Mouse (Mus musculus) embryo, embryonic 9.5 days (tissue): Measurements from ENCODE around the gene Tomm70a.

Source experiments
- DNase-seq: peaks from one replicate; pipeline ENCODE4 v3.0.0-alpha.2; 2017; ENCODE audit errors: extremely low spot score

Gene Tomm70a

DNA sequence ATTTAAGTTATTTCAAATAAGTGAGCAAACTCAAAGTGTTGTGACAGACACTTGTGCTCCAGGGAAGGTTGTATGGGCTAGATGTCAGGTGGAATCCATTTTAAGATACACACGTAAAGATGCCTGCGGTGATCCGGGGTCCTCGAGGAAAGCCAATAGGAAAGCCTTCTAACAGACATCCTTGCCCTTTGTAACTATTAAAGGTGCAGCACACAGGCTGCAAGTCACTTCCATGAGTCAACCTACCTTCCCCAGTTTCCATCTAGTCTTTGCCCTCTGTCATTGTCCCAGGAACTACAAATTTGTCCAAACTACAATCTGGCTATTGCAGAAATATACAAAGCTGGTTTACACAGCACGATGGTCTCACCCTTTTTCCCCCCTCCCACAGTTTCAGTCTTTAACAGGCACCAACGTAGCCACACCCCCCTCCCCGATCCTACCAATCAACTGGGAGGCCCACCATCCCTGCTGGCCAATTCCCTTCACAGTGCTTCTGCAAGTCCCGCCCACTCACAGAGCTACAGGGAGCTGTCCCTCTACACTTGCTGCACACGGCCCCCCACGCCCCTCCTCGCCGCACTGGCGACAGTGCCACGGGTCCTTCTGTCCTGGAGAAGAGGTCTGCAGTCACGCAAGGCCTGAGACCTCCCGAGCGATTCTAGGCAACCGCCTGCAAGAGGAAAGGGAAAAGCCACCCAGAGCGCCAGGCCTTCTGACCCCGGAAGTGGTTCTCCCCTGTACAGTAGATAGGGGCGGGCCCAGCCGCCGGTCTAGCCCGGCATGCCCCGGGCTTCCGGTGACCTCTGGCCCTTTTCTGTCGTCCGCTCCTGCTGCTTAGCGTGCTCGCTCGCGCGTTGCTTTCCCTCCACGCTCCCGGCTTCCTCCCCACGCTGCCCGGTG is at the start of gene Tomm70a:
TSS of gene Tomm70a (plus strand) at position 791 of the 903 bp plus-strand sequence.
- DNase-seq, result peak; percentile 97

DNA sequence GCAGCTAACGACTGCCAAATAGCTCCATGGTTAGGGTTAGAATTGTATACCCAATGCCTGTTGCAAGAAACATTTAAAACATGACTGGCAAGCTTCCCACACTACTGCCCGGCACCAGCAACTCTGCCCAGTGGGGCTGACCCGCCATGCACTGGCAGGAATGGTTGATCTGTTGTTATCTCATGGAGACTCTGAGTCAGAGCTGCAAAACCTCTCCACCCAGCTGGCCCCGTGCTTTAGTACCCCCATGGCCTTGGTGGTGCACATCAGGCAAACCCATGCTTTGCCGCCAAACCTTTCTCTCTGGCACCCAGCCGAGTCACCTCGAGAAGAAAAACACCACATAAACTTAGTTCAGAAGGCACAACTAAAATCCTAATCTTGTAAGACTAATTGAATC is 45.5 kb upstream of the Tomm70a start:
- no peak for DNase-seq

DNA sequence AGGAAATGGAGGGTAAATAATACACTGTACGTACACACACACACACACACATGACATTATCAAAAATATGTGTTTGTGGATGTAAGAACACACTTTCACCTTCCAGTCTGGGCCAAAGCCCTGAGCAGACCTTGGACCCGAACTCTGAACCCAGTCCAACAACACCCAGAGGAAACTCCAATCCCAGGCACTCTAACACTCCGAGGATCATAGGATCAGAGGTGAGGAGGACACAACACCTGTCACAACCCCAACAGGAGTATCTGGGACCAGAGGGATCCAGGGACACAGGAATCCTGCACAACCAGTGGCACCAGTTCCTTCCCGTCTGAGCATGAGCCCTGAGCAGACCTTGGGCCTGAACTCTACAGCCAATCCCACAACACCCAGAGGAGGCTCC is 41.9 kb upstream of the Tomm70a start:
- no peak for DNase-seq

DNA sequence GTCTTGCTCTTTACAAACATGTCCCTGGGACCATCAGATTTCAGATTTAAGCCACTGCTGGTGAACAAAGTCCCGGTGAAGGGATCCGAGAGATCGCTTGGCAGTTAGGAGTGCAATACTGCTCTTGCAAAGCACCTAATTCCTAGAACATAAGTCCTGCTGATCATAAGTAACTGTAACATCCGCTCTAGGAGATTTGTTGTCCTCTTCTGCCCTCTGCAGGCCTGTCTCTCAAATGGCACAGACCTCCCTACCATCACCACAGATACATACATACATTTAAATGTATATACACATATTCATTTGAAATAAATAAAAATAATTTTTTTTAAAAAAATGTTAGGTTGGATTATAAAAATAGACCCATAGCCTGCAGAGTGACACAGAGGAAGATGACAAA is 29.0 kb upstream of the Tomm70a start:
- peak; percentile 38 for DNase-seq

DNA sequence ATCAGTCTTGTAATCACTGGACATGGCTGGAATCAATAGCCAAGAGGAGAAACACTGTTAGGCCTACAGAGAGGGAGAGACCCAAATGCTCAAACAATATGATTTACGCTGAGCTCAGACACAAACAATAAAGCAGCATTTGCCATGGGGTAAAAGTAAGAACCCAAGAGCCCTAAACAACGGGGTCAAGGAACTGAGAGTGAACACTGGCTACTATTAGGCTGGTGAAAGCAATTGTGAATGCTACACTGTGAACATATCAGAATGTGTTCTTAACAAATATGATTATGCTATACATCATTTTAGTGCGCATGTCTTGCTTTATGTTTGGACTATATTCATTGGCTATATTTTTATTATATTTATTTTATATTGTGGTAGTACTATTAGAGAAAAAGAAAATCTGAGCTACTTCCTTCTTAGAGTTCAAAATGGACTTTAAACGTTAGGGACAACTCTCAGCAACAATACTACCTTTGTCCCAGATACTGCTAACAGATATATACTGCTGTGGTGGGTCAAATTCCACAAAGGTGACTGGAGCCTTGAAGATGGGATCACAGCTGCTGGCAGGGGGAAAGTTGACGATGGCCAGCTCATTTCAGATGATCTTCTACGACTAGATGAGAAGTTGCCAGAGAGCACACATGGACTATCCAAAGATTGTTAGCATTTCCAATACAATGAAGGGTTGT is 28.4 kb upstream of the Tomm70a start:
- no peak for DNase-seq

DNA sequence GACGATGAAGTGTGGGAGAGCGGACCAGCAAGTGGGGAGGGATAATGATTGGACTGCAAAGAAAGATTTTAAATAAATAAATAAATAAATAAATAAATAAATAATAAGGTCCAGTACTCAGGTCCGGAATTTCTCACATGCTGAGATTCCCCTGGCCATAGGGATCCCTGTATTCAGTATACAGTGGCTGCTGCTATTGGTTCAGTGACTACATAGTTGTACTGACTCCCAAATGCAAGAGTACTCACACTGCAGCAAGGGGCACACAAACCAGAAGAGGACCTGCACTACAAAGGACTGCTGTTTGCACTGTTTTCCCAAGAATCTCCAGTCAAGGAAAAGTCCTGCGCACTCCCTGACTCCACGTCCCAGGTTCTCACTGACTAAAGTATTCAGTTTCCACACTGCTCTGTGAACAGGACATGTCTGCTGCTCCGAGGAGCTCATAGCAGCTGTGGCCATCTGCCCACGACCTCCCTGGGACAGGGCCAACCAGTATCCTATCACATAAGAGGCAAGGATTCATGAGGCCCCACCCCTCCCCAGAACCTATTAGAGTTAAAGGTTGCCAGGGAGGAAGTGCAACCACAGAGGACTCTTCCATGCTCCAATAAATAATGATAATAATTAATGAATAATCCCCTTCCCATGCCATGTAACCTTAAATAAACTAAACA is 22.9 kb upstream of the Tomm70a start:
- DNase-seq, result no peak

DNA sequence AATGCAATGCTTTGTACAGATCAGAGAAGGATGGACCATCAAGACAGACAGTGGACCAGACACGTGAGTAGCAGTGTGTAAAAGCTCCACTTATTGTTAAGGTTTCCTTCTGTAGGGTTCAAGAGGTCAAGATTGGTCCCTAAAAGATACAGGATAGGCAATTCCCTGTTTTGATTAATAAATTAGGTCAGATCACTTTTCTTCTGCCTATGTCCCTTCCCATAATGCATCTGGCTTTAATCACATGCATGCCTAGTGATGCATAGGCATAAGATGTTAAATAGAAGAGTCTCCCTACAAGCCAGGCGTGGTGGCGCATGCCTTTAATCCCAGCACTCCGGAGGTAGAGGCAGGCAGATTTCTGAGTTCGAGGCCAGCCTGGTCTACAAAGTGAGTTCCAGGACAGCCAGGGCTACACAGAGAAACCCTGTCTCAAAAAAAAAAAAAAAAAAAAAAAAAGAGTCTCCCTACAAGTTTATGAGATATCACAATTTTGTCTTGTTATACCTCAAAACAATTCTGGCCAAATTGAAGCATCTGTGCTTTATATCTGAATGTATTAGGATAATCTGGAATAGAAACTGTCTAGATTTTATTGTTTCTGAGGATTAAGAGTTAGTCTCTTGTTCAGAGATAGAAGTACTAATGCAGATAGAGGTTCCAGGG is 21.8 kb upstream of the Tomm70a start:
- no peak for DNase-seq

DNA sequence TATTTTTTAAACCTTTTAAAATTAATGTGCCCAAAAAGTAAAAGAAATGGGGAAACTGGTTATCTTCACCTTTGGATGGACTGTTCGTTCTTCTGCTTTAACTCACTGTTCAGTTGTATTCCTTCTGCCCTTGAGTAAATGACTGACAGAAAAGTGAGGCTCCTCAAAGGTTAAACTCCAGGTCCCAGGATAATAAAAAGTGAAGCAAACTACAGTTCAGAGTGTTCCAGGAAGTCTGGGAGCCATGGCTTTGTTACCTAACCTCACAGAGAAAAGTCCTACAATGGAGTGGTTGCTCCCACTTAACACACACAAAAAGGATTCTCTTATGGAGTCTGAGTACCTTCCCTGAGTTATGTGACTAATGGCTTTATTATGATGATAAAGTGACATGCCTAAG is 20.3 kb upstream of the Tomm70a start:
- DNase-seq, result no peak

DNA sequence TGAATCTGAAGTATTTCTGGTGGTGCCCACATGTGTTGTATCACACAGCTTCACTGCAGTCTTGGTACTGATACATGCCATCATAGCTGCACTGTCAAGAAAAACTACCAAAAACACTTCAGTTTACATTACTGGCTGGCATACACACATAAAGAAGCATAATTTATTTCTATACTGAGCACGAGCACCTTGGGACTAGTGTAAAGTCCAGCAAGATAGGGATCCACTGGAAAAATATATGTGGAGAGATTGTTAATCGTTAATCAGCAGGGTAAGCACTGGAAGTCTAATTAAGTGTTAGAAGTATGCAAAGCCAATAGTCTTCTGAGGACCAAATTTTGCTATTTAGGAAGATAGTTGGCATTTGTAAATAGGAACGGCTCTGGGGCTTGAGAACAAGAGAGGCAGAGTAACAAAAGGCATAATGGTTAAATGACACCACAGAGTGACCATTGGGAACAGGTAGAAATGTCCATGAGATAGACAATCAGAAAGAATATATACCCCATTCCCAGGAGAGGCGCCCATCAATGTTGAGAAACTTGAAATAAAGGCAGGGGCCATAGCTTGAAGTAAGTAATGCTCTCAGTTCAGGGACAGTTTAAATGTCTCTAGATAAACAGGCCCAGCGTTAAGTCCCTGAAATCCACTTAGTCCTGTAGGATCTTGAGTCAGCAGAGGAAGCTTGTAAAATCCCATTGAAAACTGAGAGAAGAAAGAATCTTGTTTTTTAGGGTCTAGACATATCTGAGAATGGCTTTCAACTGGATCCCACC is 15.1 kb upstream of the Tomm70a start:
- DNase-seq, result no peak

DNA sequence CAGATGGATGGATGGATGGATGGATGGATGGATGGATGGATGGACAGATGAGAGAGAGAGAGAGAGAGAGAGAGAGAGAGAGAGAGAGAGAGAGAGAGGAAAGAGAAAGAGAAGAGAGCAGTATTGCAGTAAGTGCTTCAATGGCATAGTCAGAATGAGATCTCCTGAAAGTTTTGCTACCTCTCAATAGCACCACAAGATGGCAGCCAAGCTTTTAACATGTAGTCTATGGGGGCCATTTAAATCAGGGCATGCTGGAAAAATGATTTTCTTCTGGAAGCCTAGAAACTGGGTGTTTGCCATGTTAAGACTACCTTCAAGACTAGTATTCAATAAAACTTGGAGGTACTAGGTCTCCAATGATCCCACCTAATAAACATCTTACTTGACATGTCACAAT is 5.4 kb upstream of the Tomm70a start:
- DNase-seq, result no peak

DNA sequence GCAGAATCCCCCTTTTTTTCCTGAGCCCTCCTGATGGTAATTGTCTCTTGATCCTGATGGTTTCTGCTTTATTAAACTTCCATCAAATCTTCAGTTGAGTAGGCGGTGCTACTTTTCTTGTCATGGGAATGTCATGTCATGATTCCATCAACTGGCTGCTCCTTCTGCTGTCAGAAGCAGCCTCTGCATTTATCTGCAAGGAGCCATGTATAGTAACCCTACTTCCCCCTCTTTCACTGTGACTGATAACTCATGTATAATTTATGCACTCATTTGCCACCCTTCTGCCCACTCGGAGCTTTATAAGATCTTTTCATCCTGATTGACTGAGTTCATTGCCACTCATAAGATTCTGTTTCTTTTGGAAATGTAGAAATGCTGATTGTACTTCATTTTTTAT is 3.9 kb upstream of the Tomm70a start:
- no peak for DNase-seq

DNA sequence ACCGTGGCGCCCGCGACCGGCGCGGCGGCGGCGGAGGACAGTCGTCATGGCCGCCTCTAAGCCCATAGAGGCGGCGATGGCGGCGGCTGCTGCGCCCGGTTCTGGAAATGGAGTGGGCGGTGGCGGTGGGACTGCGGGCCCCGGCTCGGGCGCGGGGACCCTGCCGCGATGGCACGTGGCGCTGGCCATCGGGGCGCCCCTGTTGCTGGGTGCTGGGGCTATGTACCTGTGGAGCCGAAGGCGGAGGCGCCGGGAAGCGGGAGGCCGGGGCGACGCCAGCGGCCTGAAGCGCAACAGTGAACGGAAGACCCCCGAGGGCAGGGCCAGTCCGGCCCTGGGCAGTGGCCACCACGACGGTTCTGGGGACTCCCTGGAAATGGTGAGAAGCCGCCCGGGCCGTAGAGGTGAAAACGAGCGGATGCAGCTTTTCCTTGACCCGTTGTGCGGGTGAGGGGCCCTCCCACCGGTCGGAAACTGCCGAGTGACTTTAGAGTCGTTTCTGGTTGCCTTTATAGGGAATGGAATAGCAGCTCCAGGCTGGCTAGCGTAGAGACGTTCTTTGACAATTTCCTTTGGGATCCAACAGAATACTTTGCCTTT is 413 bp downstream of the Tomm70a start:
- DNase-seq, result no peak

DNA sequence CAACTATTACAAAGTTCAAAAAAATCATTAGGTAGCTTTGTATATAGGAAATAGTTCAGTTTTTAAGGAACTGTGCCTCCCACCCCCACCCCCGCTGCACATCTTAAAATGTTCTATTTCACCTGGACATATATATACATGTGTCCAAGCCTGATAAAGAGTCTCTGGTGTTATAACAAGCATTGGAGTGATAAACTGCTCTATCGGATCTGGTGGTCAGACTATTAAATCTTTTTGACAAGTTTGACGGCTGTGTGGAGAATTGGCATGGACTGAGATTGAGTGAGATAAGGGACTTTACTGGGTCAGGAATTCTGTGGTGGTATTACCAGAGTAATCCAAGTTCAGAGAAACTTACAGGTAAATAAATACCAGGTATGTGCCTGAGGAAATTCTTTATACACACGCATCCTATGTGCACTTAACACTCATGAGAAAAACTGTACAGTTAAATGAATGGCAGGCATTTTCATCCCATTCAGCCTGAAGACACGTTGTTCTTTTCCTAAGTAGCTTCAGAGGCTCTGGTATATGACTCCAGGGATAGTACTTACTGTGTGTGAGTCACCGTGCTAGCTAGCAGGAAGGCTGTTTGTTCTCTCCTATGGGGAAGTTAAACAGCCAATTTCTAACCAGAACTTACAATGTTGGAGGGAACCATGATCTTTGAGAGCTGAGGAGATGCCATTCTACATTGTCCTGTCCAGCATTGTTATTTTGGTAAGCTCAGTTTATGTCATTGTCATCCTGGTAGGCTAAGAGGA is 1.4 kb downstream of the Tomm70a start:
- no peak for DNase-seq

DNA sequence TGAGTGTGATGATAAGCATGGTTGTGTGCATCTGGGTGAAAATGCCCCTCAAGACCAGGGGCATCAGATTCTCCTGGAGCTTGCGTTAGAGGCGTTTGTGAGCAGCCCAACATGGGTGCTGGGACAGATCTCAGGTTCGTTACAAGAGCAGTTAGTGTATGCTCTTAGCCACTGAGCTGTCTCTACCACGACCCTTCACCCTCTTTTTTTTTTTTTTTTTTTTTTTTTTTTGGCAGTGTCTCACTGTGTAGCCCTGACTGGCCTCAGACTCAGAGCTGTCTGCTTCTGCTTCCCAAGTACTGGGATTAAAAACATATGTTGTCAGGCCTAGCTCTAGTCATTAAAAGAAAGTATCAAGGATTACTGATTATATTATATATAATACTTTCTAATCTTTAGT is 4.8 kb downstream of the Tomm70a start:
- no peak for DNase-seq

DNA sequence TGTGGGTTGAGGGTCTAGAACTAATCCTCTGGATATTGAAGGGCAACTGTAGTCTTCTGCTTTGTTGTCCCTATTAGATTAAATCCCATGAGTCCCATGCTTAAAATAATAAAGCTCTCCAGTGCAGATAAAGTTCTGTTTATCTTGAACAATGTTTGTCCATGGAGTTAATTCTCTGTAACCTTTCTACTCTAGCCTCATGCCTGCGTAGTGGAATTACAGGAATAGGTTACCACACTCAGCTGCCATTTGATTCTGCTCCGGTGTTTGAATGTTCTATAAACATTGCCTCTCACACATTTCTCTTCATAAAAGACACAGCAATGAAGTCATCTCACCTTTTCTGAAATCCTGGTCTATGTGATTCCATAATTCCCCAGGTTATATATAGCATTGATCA is 6.3 kb downstream of the Tomm70a start:
- DNase-seq, result no peak

DNA sequence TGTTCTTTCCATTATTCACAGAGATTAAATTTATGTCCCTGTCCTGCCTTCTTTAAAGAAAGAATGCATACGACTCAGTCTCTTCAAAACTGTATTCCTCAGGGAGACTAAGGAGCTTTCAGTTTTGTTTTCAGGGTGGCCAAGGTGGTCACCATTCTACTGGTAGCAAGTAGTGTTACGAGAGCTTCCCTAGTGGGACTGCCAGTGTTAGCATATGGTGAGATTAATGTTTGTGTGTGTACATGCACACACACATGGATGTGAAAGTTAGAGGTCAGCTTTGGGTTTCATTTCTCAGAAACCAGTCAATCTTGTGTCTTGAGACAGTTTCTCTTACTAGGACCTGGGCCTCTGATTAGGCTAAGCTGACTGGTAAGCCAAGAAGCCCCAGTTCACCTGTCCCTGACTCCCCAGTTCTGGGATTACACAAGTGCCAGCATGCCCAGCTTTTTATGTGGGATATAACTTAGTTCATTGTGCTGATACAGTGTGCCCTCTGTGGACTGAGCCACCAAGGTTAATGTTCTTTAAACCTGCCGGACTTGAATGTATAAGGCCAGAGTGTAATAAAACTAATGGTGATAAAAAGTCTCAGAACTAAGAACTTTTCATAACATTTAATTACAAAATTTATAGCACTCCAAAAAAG is 9.4 kb downstream of the Tomm70a start:
- DNase-seq, result no peak

DNA sequence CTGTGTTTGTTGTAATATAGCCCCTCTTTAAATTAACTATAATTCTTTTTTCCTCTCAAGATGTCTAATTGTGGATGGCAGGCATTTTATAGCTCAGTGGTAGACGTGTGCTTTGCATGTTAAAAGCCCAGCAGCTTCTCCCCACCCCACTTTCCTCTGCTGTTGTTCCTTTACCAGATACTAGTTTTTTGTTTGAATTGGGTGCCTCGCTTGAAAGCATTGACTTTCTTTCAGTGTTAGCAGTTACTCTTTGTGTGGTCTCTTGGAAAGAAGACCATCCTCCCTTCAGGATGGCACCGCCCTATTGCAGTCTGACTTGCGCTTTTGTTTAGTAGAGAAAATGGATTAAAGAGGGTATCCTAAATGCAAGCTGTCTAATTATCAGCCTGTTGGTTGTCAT is 10.0 kb downstream of the Tomm70a start:
- DNase-seq, result no peak

DNA sequence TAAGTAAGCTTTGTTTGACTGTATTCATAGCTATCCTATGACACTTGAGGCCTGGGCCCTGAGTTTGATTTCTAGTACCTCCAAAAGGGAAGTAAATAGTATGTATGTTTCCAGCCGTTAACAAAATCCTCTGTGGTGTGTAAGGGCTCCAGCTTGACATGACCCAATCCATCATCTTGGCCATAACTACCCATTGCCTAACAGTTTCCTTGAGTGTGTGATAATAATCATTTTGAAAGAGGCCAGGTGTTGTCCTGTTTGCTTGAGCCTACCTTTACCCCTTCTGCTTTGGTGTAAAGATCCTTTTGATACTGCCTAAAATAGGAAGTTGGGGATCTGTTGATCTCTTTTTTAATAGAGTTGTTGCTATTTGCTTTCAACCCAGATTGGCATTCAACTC is 10.8 kb downstream of the Tomm70a start:
- no peak for DNase-seq

DNA sequence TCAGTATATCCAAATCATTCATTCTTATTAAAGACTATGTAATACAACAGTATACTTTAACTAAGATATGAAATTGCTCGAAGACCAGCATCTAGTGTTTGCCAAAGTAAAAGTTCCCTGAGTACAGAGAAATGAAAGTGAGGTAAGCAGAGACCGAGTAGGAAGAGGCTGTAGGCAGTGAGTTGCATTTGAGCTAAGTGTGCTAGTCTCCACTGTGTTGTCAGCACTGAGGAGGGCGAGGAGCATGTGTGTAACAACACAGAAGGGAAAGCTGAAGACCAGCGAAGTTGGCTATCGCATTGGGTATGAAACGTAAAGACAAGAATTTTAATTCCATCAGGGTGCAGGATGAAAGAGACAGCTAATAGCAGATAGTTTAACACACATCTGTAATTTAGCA is 12.1 kb downstream of the Tomm70a start:
- no peak for DNase-seq

DNA sequence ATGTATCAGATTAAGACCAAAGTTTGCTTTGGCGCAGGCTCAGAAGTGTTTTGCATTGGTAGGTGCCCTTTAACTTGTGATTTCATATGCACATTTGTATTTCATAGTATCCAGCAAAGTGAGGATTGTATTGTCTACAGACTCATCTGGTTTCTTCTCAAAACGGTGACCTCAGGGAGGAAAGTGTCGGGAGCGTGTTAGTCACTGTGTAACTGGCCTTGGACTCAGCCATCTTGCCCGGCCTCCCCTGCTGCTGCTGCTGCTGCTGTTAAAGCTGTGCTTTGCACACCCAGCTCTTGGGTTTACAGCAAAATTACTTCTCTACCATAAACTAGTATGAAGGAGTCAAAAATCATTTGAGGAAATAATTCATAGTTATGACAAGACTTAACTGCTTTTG is 23.2 kb downstream of the Tomm70a start:
- DNase-seq, result no peak
